Mouse (Mus musculus) granulocyte monocyte progenitor cell, adult 5-6 weeks (primary cell): ENCODE results near the gene Grhpr. TPM values are rescaled to one million over a fixed set of nuclear protein-coding genes. Genes with fewer than 3 reads are reported as not detected.
"Not testable (repeated sequence)": the region's sequence is repeated elsewhere in the genome, so short reads cannot be mapped to it uniquely, and the experiment has no call there.

Source experiments
- ATAC-seq: replicated peaks from 2 replicates; pipeline ENCODE4 v1.8.0; 2016; ENCODE audit warnings: mild to moderate bottlenecking, moderate TSS enrichment, inconsistent platforms; ENCODE audit not compliant: poor library complexity, severe bottlenecking
- total RNA-seq, 2 experiments: library from RNA; stranded (forward) in 1 of 2; stranded (reverse) in 1 of 2; fragments of 200-712, 200-1000 nt in 1 of 2; fragments of >200 nt in 1 of 2; fragmentation: Nextera tagmentation in 1 of 2; gene quantifications; 2 replicates each; pipeline ENCODE4 v1.2.3; 2014 to 2017

Gene Grhpr
- total RNA-seq (2014; fragmentation: Nextera tagmentation) (12.4 and 14.1 TPM in 2 replicates), total RNA-seq (2017) (8.5 and 10.3 TPM in 2 replicates)

DNA sequence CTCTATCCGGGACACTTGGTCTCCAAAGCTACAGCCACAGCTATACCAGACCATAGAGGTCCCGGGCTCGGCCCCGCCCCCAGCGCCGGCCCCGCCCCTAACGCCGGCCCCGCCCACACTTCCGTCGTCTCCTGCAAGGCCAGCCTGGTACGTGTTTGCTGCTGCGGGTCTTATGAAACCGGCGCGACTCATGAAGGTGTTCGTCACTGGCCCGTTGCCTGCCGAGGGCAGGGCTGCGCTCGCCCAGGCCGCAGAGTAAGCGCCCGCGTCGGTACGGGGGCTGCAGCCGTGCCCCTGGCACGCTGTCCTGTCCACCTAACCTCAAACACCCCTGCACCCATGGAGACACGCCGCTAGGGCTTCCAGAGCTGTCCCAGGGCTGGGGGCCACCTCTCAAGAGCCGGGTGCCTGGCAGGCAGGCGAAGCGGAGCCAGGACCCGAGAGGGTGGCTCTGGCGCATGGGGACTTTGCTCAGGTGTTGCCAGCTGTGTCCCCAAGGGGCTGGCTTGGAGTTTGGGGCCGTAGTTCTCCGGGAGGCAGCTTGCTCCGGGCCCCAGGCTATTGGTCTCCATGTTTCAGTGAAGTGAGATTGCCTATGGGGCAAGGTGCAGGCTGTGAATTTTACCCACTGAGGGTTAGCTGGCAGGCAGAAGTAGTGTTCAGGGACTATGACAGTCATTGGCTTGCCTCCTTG lies at the start of gene Grhpr:
Gene Grhpr (plus strand): TSS at position 116 of the 694 bp plus-strand sequence.
- ATAC-seq: peak; percentile 92

DNA sequence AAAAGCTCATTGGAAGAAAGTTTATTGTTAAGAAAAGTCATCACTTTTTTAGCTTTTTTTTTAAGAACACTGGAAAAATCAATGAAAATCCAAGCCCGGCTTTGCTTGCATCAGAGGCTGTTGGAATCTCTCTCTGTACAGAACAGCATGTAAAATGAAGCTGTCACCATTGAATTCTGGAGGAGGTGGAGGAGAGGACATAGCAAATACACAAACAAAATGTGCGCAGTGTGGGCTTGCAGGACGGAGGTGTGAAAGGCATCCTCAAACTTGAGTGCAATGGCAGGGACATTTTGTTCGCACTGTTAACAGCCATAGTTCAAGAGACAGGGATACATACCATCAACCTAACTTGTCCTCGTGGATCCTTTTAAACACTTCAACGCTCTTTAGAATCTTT lies 49.5 kb upstream of the Grhpr start:
- ATAC-seq: no peak

DNA sequence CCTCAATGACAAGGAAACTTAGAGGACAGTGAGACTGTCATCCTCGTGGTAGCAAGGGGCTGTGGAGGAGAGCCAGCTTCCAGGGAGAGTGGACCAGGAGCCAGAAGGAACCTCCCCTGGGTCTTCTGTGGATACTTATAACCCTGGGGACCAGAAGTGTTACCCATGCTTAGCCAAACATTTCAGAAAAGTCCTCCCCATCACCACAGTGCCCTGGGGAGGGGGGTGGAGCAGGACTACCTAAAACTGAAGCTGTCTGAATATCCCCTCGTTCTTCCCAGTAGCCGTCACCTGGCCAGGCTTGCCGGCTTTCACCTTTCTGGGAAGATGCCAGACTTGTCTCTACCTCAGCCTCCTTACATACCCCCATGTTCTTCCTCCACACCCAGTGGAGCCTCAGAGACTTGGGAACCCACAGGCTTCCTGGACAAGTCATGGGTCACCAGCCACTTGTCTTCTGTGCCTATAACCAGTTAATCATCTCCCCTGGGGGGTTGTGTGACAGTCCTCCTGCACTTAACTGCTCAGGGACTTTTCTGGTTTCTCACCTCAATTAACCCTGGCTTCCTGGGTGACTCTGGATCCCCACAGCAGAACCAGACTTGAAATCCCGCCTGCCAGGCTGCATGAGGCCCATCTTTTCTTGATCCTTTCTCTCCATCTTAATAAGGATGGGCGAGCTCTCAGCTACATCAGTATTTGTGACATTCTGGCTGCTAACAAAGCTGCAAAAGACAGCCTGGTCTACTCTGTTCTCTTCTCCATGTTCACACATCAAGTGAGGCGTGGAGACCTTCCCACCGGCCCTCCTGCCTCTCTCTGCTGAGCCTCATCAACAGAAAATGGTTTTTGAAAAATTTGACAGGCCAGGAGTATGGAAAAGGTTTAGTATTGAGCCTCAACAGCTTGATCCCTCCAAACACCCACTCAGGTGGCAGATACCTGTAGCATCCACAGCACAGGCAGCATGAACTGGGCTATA lies 42.5 kb upstream of the Grhpr start:
- no peak for ATAC-seq

DNA sequence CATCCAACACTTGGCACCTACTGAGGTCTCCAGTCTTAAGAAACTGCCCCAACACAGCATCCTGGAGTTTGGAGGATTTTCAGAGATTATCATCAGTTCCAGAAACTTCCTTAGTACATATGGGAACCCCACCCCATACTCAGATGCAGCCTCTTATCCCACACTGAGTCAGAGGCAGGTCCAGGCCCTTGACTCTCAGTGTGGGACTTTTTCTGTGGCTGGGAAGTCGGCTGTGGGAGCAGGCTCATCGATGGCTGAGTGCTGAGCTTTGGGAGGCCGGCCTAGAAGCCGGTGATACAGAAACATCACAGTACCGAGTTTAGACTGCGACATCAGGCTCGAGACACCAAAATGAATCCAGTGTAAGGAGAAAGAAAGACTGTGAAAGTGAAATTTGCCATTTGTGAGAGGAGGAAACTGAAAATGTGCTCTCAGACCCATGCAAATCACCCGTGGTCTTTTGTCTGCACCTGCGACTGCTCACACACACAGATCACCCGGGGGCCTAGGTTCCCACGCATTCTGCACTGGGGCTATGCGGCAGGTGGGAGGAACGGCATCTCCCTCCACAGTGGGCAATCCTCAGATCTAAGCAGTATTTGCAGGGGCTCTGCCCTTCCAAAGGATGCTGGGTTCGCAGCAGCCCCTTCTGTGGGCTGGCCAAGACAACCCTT lies 41.5 kb upstream of the Grhpr start:
- ATAC-seq: no peak

DNA sequence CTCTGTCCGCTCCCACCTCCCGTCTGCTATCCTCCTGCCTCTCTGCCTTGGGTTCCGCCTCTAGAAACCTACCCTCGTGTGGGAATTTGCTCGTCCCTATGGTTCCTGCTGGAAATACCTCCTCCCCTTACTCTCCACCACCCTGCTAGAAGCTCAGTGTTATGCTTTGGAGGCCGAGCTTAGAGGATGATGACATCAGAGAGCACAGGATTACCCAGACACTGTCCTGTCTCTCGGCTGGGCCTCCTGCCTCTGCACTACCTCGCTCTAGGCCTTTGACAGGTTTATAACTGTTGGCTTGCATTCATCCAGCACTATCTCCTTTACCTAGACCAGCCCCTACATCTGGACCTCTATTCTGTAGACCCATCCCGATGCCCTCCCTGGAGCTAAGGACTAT lies 40.9 kb upstream of the Grhpr start:
- ATAC-seq: no peak

DNA sequence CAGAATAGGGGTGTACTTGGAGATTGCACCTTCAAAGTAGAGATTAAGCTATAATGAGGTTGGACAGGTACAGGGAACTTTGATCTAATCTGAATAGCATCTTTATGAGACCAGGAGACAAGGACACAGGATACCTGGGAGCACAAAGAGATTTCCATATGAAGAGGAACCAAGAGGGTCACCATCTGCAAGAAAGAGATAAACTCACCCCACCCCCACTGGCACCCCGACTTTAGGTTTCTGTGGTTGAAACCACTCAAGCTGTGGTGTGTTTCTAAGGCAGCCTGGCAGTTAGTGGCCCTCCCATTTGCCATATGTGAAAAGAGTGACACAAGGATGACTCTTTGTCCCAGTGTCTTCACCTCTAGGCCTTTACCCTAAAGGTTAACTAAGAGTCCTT lies 39.0 kb upstream of the Grhpr start:
- ATAC-seq: peak; percentile 33; the same call in 1 of the 2 replicates

DNA sequence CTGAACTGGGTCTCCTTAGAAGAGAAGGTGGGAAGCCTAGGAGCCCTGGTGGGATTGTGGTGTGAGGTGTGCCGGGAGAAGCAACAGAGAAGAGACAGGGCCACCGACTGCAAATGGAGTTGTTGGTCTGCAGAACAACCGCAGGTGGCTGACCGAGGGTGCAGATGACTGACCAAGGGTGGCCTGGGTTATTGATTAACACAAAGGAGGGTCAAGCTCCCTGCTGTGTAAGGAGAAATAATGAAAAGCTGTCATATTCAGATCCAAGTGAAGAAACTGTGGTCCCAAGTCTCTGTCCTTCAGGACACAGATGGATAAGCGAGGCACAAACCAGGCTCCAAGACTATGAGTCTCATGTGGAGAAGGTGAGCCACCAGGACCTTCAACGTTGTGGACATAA lies 37.7 kb upstream of the Grhpr start:
- no peak for ATAC-seq

DNA sequence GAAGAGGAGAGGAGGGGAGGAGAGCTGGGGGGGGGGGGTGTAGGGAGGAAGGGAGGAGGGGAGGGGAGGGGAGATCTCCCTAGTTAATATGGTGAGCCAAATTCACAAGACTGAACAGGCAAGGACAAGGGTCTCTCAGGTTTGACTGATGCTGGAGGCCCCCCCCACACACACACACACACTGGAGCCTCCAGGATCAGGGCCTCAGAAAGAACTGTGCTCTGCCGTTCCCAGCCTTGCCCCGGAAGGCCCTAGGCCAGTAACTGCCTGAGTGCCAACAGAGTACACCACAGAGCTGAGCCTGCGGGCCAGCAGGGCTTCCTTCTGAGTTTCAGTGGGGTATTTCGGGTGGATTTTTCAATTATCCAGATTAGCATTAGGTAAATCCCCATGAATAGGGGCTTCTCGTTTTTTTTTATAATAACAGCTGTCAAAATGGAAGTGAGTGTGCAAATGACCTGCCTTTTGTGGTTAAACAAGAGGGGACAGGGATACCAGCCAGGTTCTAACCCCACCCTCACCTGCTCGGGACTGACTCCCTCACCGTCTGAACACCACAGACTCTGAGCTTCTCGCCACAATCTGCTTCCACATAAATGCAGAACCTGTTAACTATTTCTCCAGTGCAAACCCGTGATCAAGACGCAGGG lies 36.6 kb upstream of the Grhpr start:
- ATAC-seq: no peak

DNA sequence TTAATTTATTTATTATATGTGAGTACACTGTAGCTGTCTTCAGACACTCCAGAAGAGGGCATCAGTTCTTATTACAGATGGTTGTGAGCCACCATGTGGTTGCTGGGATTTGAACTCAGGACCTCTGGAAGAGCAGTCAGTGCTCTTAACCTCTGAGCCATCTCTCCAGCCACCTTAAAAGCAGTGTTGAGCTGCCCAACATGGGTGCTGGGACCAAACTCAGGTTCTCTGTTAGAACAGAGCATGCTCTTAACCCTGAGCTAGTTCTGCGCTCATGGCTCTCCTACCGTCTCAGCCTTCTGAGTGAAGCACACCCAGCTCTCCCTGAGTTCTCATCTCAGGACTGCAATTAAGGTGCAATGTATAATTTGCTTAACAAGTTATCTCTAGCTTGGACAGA lies 35.1 kb upstream of the Grhpr start:
- ATAC-seq: not testable (repeated sequence)

DNA sequence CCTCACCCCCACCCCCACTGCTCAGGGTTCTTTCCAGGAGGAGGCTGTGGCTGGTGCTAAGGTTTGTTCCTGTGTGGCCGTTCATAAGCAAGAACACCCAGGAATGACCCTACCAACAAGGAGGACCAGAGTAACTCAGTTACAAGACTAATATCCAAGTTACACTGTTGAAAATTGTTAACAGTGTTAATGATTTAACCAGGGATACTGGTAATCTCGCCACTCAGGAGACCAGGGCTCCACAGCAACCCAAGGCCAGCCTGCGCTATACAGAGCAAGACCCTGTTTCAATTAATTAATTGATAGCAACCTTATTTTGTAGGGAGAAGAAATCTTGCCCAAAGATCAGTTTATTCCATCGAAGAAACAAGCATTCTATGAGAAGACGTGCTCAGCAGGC lies 33.7 kb upstream of the Grhpr start:
- no peak for ATAC-seq

DNA sequence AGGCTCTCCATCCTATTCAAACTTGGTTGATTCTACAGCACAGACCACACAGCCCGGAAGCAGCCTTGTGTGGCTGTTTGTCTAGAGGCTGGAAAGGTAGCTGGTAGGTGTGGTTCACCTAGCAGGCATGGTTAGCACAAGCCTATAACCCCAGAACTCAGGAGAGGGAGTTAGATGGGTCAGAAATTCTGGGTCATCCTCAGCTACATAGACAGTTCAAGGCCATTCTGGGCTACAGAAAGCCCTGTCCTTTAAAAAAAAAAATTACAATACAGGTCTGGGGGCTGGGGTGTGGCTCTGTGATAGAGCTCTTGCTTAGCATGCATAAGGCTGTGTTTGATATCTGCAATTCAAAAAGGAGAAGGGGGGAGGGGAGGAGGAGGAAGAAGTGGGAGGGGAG lies 32.9 kb upstream of the Grhpr start:
- ATAC-seq: no peak

DNA sequence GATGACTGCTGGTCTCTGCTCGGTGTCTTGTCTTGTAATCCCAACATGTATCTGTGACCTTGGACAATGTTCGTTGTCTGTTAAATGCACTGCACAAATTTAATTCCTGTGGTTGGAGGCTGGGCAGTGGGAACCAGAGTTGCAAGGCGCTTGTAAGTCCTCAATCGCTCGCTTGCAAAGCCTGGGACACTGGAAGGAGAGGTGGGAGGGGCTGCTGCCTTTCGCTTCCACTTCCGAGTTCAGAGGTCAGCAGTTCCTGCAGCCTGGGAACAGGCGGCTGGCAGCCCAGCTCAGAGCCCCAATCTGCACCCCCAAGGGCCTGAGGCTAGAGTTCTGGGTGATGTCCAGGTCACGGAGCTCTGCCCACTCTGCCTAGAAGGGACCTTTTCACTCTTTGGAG lies 28.2 kb upstream of the Grhpr start:
- ATAC-seq: no peak

DNA sequence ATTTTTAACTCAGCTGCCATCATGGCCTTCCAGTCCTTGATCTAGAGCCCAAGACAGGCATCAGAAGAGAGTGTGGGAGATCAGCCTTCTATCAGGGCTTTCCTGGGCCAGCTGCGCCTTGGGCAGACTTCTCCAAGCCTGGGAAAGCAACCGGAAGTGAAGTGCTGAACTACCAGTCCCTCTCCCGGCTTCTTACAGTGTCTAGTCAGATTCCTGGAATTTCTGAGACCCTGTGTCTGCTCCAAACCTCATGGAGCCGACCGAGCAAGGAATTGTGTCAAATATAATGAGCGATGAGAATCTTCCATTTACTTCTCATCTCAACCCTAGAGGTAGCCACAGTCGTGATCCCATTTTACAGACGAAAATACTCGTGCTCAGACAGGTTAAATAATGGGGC lies 22.4 kb upstream of the Grhpr start:
- no peak for ATAC-seq

DNA sequence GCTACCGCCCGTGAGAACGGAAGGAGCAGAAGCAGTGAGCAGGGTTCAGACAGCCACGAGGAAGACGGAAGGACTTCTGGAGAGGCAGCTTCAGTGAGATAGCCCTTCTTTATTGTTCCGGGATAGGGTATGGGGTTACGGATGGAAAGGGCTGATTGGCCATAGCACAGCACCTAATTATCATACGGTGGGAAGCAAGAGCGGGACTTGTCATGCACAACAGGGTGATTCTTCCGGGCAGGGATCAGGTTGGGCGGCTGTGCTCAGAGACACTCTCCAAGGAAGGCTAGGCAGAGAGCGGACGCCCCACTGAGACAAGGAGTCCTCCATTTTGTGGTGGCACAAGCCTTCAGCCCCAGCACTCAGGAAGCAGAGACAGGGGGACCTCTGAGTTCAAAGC lies 22.0 kb upstream of the Grhpr start:
- no peak for ATAC-seq

DNA sequence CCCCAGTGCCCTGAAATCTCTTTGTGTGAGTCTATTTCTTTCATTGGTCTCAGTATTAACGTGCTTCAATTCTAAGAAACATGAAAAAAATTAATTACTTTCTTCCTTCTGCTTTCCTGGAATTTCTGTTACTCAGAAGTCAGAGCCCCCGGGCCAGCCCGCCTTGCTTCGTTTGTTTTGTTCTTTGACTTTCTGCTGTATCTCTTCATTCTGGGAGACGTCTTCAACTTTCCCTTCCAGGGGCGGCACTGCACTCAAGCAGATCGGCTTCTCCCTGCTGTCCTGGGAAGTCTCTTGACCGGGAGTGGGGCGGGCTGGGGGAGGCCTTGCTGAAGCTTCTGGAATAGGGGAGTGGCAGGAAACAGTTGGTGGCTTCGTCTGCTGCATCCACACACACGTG lies 18.0 kb upstream of the Grhpr start:
- ATAC-seq: no peak

DNA sequence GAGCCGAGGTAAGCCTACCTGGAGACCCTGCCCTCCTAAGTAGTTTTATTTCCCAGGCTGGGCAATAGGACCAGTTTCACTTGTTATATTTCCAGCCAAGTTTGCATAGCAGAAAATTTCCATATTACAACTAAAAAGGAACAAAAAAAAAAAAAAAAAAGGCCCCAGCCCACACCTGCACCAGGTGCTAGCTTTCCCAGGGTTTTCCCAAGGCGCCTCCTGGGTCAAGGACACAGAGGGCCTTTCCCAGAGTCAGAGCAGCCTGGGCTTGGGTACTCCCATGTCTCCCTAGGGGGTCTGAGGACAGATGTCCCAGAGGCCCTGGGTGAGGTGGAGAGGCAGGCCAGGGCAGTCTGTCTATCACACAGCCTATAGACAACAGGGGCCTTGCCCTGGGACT lies 16.0 kb upstream of the Grhpr start:
- no peak for ATAC-seq

DNA sequence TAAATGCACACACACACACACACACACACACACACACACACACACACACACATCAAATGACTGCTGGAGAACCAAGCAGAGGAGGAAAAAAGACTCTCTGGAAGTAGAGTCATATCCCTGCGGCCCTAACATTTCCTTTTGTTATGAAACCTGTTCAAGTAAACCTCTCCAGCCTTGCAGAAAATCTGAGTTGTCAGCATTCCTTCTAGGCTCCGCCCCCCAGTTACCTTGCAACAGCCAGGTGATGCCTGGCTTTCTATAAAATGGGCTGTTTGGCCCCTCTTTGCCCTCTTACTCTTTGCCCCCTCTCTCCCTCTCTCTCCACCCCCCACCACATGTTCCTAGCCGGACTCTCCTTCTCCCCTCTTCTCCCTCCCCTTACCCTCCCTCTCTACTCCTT lies 15.5 kb upstream of the Grhpr start:
- no peak for ATAC-seq

DNA sequence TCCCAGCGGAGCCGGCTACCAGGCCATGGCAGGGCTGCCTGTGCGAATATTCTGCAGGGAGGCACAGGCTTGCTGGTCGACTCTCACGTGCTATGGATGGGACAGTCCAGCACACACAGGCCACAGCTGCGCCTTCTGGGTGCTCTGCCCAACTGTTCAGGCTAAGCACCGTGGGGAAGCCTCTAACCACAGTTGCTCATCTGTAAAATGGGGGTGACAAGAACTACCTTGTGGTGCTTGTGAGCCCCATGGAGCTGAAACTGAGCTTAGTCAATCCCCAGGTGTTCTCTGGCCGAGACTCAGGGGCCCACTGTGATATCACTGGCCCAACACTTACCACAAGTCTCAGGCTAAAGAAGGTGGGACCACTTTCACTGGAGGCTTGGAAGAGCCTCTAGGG lies 13.8 kb upstream of the Grhpr start:
- no peak; the same call in 1 of the 2 replicates for ATAC-seq

DNA sequence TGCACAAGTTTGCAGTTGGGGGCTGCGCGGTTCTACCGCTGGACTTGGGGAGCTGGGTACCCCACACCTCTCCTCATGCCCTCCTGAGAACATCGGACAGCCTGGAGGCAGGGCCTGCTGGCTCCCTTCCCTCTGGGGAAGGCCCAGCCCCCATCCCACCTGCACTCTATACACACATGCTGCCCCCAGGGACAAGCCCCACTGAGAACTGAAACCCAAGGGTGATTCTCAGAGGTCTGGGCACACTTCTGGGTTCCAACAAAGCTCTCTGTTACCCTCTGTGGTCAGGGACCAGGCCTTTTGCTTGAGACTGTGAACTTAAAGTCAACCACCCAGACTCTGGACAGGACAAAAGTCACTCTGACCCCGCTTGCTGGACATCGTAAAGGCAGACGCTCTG lies 11.1 kb upstream of the Grhpr start:
- no peak for ATAC-seq

DNA sequence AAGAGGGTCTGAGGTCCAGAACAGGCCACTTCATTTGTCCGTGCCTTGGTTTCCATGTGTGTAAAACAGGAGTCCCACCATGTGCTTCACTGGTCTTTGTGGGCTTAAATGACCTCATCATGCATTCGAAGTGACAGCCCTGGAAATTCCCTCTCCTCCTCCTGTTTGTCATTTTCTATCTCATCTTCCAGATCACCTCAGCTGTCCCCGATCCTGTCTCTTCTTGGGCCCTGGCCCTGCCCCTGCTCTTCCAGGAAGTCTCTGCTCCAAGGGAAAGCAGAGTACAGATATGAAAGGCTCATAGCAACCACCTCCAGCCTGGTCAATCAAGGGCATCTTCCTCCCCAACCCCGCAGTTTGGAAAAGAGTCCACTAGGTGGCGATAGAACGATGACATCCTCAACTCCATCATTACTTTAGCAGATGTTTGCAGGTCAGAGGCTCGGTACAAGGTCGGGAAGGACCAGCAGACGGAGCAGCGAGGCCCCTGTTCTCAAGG lies 10.5 kb upstream of the Grhpr start:
- ATAC-seq: peak; percentile 44; the same call in 1 of the 2 replicates
